38 mouse cellular contexts compared by ENCODE assay signal in genomic region chr1:139499751-139500150, GRCm38 (mm10). TPM values are rescaled to one million over a fixed set of nuclear protein-coding genes. Genes with fewer than 3 reads are reported as not detected.
"Had no signal": no experiment of that assay in that cellular context is flagged by ENCODE, and none has a peak within 500 bp of the region (broad histone marks: within the 10 kb centered on the region; RNA-seq: fewer than 3 reads in every experiment).

No protein-coding gene starts in this region.

- H3K27ac ChIP-seq: gastrocnemius, adult 2 months; heart, embryonic 10.5 days; hindbrain, embryonic 10.5 days; hindbrain, embryonic 12.5 days; hindbrain, embryonic 14.5 days; intestine, embryonic 15.5 days; kidney, embryonic 15.5 days; kidney, postnatal 0 days; layer of hippocampus, adult 2 months; left cerebral cortex, adult 2 months; limb, embryonic 10.5 days; limb, embryonic 12.5 days; liver, embryonic 13.5 days; liver, embryonic 15.5 days had no signal

- H3K9me3 ChIP-seq: heart, embryonic 10.5 days; heart, embryonic 12.5 days; hindbrain, embryonic 10.5 days; hindbrain, embryonic 12.5 days; intestine, embryonic 15.5 days; kidney, embryonic 15.5 days; limb, embryonic 10.5 days; limb, embryonic 12.5 days; liver, embryonic 13.5 days; liver, embryonic 15.5 days had no signal

- DNase-seq: gastrocnemius, adult 2 months; gastrocnemius, postnatal 10 days; gastrocnemius, postnatal 25 days; heart, adult 11 months; heart, postnatal 10 days; heart, postnatal 4 days; kidney, adult 18-20 months; kidney, adult 9 months; kidney, postnatal 14 days; kidney, postnatal 36 days; liver; liver, embryonic 13.5 days had no signal

- H3K4me1 ChIP-seq: heart, embryonic 10.5 days; heart, embryonic 12.5 days; hindbrain, embryonic 10.5 days; hindbrain, embryonic 12.5 days; intestine, embryonic 15.5 days; kidney, embryonic 15.5 days; limb, embryonic 10.5 days; limb, embryonic 12.5 days; liver, embryonic 13.5 days; liver, embryonic 15.5 days had no signal

- H3K9ac ChIP-seq: heart, embryonic 12.5 days; hindbrain, embryonic 12.5 days; hindbrain, embryonic 14.5 days; intestine, embryonic 15.5 days; kidney, embryonic 15.5 days; limb, embryonic 12.5 days; liver, embryonic 13.5 days; liver, embryonic 15.5 days had no signal

- H3K4me3 ChIP-seq: gastrocnemius, adult 2 months; heart, embryonic 10.5 days; heart, embryonic 12.5 days; hindbrain, embryonic 10.5 days; hindbrain, embryonic 12.5 days; intestine, embryonic 15.5 days; kidney, embryonic 15.5 days; layer of hippocampus, adult 2 months; left cerebral cortex, adult 2 months; limb, embryonic 10.5 days; limb, embryonic 12.5 days; liver, embryonic 13.5 days; liver, embryonic 15.5 days had no signal

- ATAC-seq: hindbrain, embryonic 16.5 days; inflammation-experienced regulatory T-cells, adult 6 months; intestine, embryonic 15.5 days; intestine, postnatal 0 days had no signal

- H3K27me3 ChIP-seq: heart, embryonic 12.5 days; hindbrain, embryonic 12.5 days; intestine, embryonic 15.5 days; kidney, embryonic 15.5 days; limb, embryonic 12.5 days; liver, embryonic 13.5 days; liver, embryonic 15.5 days had no signal

RNA-seq across cellular contexts. Expression of gene F13b, which starts 1.8 kb away (rescaled TPM):
- total RNA-seq: gastrocnemius, adult 2 months; gastrocnemius, postnatal 10 days; gastrocnemius, postnatal 25 days; heart, adult 8-10 months; heart, postnatal 10 days; heart, postnatal 25 days; heart, postnatal 4 days; layer of hippocampus, adult 2 months; layer of hippocampus, postnatal 10 days; layer of hippocampus, postnatal 25 days; left cerebral cortex, adult 2 months; left cerebral cortex, postnatal 14 days; left cerebral cortex, postnatal 36 days had no signal
- polyA plus RNA-seq: heart, embryonic 10.5 days; heart, embryonic 14.5 days; heart, embryonic 16.5 days; hindbrain, embryonic 10.5 days; hindbrain, embryonic 12.5 days; hindbrain, embryonic 14.5 days; hindbrain, embryonic 16.5 days; inflammation-experienced regulatory T-cells, adult 6 months; large intestine, adult 2 months; limb, embryonic 10.5 days; limb, embryonic 12.5 days; limb, embryonic 14.5 days had no signal
